Mouse (Mus musculus) stomach, postnatal 0 days (tissue): ENCODE results near the gene Ski. TPM values are rescaled to one million over a fixed set of nuclear protein-coding genes. Genes with fewer than 3 reads are reported as not detected.

ENCODE experiments used
- ATAC-seq: fragments of 200-750 bp; cut with Nextera tagmentation; 2 replicates; pipeline ENCODE4 v1.8.0; 2017; ENCODE audit not compliant: low FRiP score, low TSS enrichment
- DNase-seq: peaks from one replicate; pipeline ENCODE4 v3.0.0-alpha.2; 2016; ENCODE audit warnings: low spot score
- H3K27ac ChIP-seq: fragments of 300-500 bp; sonication (generic); replicated peaks from 2 replicates; pipeline ENCODE4 v1.5.1; 2014; ENCODE audit warnings: mild to moderate bottlenecking, control low read depth
- H3K27me3 ChIP-seq: fragments of 300-500 bp; sonication (generic); 2 replicates; pipeline ENCODE4 v1.6.1; 2014; ENCODE audit warnings: low read length; ENCODE audit not compliant: control insufficient read depth, insufficient read depth
- H3K36me3 ChIP-seq: fragments of 300-500 bp; sonication (generic); 2 replicates; pipeline ENCODE4 v1.6.1; 2014; ENCODE audit warnings: low read length, mixed read lengths; ENCODE audit not compliant: control insufficient read depth, insufficient read depth
- H3K4me1 ChIP-seq: fragments of 300-500 bp; sonication (generic); replicated peaks from 2 replicates; pipeline ENCODE4 v1.6.1; 2014; ENCODE audit warnings: antibody characterized with exemption; ENCODE audit not compliant: control insufficient read depth, insufficient read depth
- H3K4me2 ChIP-seq: fragments of 300-500 bp; sonication (generic); replicated peaks from 2 replicates; pipeline ENCODE4 v1.6.1; 2014; ENCODE audit warnings: low read depth, mild to moderate bottlenecking, control low read depth, moderate library complexity
- H3K4me3 ChIP-seq: fragments of 300-500 bp; sonication (generic); 2 replicates; pipeline ENCODE4 v1.5.1; 2014; ENCODE audit warnings: low read depth, low read length, control low read depth
- H3K9ac ChIP-seq: fragments of 300-500 bp; sonication (generic); 2 replicates; pipeline ENCODE4 v1.6.1; 2014; ENCODE audit warnings: mild to moderate bottlenecking, low read length, control low read depth, mixed read lengths
- H3K9me3 ChIP-seq: fragments of 300-500 bp; sonication (generic); 2 replicates; pipeline ENCODE4 v1.6.1; 2016; ENCODE audit warnings: low read length; ENCODE audit not compliant: control insufficient read depth
- CTCF ChIP-seq: IDR thresholded peaks from 2 replicates; pipeline ENCODE4 v1.5.1; 2016; ENCODE audit warnings: antibody characterized with exemption, low read depth, mild to moderate bottlenecking, moderate library complexity
- EP300 ChIP-seq: optimal IDR thresholded peaks from 2 replicates; pipeline ENCODE3; 2016; ENCODE audit warnings: antibody characterized with exemption
- WGBS: fragments of 180-500 bp; shearing (Covaris S2); extraction: QIAGEN DNeasy Blood & Tissue Kit; methylation state at CpG from one replicate; pipeline ENCODE4 v1.1.7; 2014; 5-methylcytosine and 5-hydroxymethylcytosine counted together
- polyA plus RNA-seq: library from polyadenylated mRNA; unstranded; fragments of >200 nt; fragmentation: Nextera tagmentation; extraction: Ambion mirVana; gene quantifications from 2 replicates; pipeline ENCODE4 v1.2.1, GENCODE M21; 2015

The Ski gene
- polyA plus RNA-seq, 1 experiment from 2014 or later: 9.7 TPM

GRCm38 (mm10) chr4:155197726-155198125, 24.7 kb downstream of the Ski start:
- Histone ChIP-seq H3K27ac (peak overlapping the region; percentile 45; the same call in 1 of the 2 replicates), H3K27me3 (no peaks in the 10 kb centered on the region), H3K9me3 (no peaks in the 10 kb centered on the region), H3K9ac (0 out of 2 replicates have a peak overlapping the region, but pooled peaks have one; percentile 0), H3K36me3 (peaks cover 6% of the 10 kb centered on the region), H3K4me1 (peaks cover 13% of the 10 kb centered on the region), H3K4me3 (no peak overlapping the region), H3K4me2 (no peak overlapping the region)
- WGBS: 10% methylated on average over 6 of the region's 6 CpGs
- no peak for TF ChIP-seq CTCF
- no peak for TF ChIP-seq EP300
- DNase-seq: no peak
- peak; percentile 57; the same call in 1 of the 2 replicates for ATAC-seq

- 72% methylated on average over 9 of the region's 9 CpGs for WGBS
- TF ChIP-seq CTCF: no peak
- no peak for TF ChIP-seq EP300
- H3K4me1 ChIP-seq: peaks cover 19% of the 10 kb centered on the region
- ATAC-seq (no peak; the same call in 1 of the 2 replicates), DNase-seq (no peak)
- peaks cover 6% of the 10 kb centered on the region for H3K36me3 ChIP-seq
- no peaks in the 10 kb centered on the region for H3K27me3 ChIP-seq
- no peak overlapping the region for H3K4me2 ChIP-seq
- no peak overlapping the region; the same call in 1 of the 2 replicates for H3K9ac ChIP-seq
- no peak overlapping the region for H3K27ac ChIP-seq
- no peaks in the 10 kb centered on the region for H3K9me3 ChIP-seq
- H3K4me3 ChIP-seq: no peak overlapping the region
These were observed 27.2 kb downstream of the Ski start for GRCm38 (mm10) chr4:155195204-155195603.

- Histone ChIP-seq H3K9ac (0 out of 2 replicates have a peak overlapping the region, but pooled peaks have one; percentile 8), H3K27me3 (no peaks in the 10 kb centered on the region), H3K4me1 (peaks cover 26% of the 10 kb centered on the region), H3K4me2 (no peak overlapping the region), H3K4me3 (no peak overlapping the region), H3K27ac (peak overlapping the region; percentile 45; the same call in 1 of the 2 replicates), H3K9me3 (no peaks in the 10 kb centered on the region), H3K36me3 (peaks cover 3% of the 10 kb centered on the region; the same call in 1 of the 2 replicates)
- no peak for ATAC-seq
- no peak for DNase-seq
- 43% methylated on average over 7 of the region's 7 CpGs for WGBS
- TF ChIP-seq CTCF: no peak
These were observed 32.1 kb downstream of the Ski start for GRCm38 (mm10) chr4:155190275-155190674.

GRCm38 (mm10) chr4:155189711-155190139, 32.7 kb downstream of the Ski start:
- H3K27me3 ChIP-seq: no peaks in the 10 kb centered on the region
- TF ChIP-seq EP300: no peak
- TF ChIP-seq CTCF: peak; percentile 63
- WGBS: 20% methylated on average over 4 of the region's 4 CpGs
- DNase-seq (no peak), ATAC-seq (no peak)
- peak overlapping the region; percentile 45; the same call in 1 of the 2 replicates for H3K27ac ChIP-seq
- peaks cover 29% of the 10 kb centered on the region for H3K4me1 ChIP-seq
- no peaks in the 10 kb centered on the region for H3K9me3 ChIP-seq
- H3K4me2 ChIP-seq: no peak overlapping the region
- H3K36me3 ChIP-seq: peaks cover 3% of the 10 kb centered on the region; the same call in 1 of the 2 replicates
- peak overlapping the region; percentile 8; the same call in 1 of the 2 replicates for H3K9ac ChIP-seq
- no peak overlapping the region for H3K4me3 ChIP-seq

GRCm38 (mm10) chr4:155188803-155189202, 33.6 kb downstream of the Ski start:
- ATAC-seq (no peak), DNase-seq (no peak)
- Histone ChIP-seq H3K9ac (no peak overlapping the region), H3K4me2 (no peak overlapping the region), H3K4me1 (peaks cover 36% of the 10 kb centered on the region), H3K27ac (peak overlapping the region; percentile 26; the same call in 1 of the 2 replicates), H3K9me3 (no peaks in the 10 kb centered on the region), H3K27me3 (no peaks in the 10 kb centered on the region), H3K36me3 (peaks cover 3% of the 10 kb centered on the region; the same call in 1 of the 2 replicates), H3K4me3 (no peak overlapping the region)
- TF ChIP-seq CTCF (no peak), EP300 (no peak)

- Histone ChIP-seq H3K36me3 (peaks cover under 1% of the 10 kb centered on the region; the same call in 1 of the 2 replicates), H3K9ac (no peak overlapping the region), H3K9me3 (no peaks in the 10 kb centered on the region), H3K4me2 (no peak overlapping the region), H3K4me1 (peaks cover 38% of the 10 kb centered on the region), H3K4me3 (no peak overlapping the region), H3K27me3 (no peaks in the 10 kb centered on the region), H3K27ac (peak overlapping the region; percentile 26)
- ATAC-seq (no peak), DNase-seq (no peak)
- WGBS: 25% methylated on average over 8 of the region's 8 CpGs
- no peak for TF ChIP-seq EP300
- TF ChIP-seq CTCF: no peak
These were observed 34.1 kb downstream of the Ski start for GRCm38 (mm10) chr4:155188341-155188740.
